Mouse (Mus musculus) gastrocnemius, postnatal 10 days (tissue): Measurements from ENCODE around the gene Thsd4. TPM values are rescaled to one million over a fixed set of nuclear protein-coding genes. Genes with fewer than 3 reads are reported as not detected.

Source experiments
- DNase-seq: peaks from one replicate; pipeline ENCODE4 v3.0.0; 2021; ENCODE audit warnings: mixed read lengths
- total RNA-seq, 2 experiments: library from RNA; stranded (reverse); gene quantifications; 2 replicates each; pipeline ENCODE4 v1.2.3; 2021

The Thsd4 gene
- total RNA-seq, 2 experiments from 2014 or later: 5.9 to 9.1 TPM

GRCm38 (mm10) chr9:60380550-60380949 is 141.3 kb downstream of the Thsd4 start:
- no peak for DNase-seq

- DNase-seq: no peak
Measured at GRCm38 (mm10) chr9:60378235-60378634, 143.6 kb downstream of the Thsd4 start.

- no peak for DNase-seq
Measured at GRCm38 (mm10) chr9:60373161-60373737, 148.6 kb downstream of the Thsd4 start.

- DNase-seq: no peak
Measured at GRCm38 (mm10) chr9:60368516-60368915, 153.3 kb downstream of the Thsd4 start.

- DNase-seq: no peak
Measured at GRCm38 (mm10) chr9:60367617-60368305, 154.1 kb downstream of the Thsd4 start.

GRCm38 (mm10) chr9:60364166-60364781 is 157.6 kb downstream of the Thsd4 start:
- no peak for DNase-seq

- DNase-seq: no peak
Measured at GRCm38 (mm10) chr9:60352351-60352750, 169.5 kb downstream of the Thsd4 start.

- no peak for DNase-seq
Measured at GRCm38 (mm10) chr9:60351153-60351552, 170.7 kb downstream of the Thsd4 start.

GRCm38 (mm10) chr9:60336147-60336546 is 185.7 kb downstream of the Thsd4 start:
- DNase-seq: no peak

GRCm38 (mm10) chr9:60335455-60335854 is 186.4 kb downstream of the Thsd4 start:
- DNase-seq: no peak

GRCm38 (mm10) chr9:60329911-60330310 is 191.9 kb downstream of the Thsd4 start:
- DNase-seq: no peak

GRCm38 (mm10) chr9:60324716-60325115 is 197.1 kb downstream of the Thsd4 start:
- no peak for DNase-seq

- DNase-seq: no peak
Measured at GRCm38 (mm10) chr9:60323435-60323834, 198.4 kb downstream of the Thsd4 start.

GRCm38 (mm10) chr9:60317291-60317690 is 204.6 kb downstream of the Thsd4 start:
- no peak for DNase-seq

GRCm38 (mm10) chr9:60316510-60316909 is 205.3 kb downstream of the Thsd4 start:
- DNase-seq: peak; percentile 40

GRCm38 (mm10) chr9:60315533-60315932 is 206.3 kb downstream of the Thsd4 start:
- no peak for DNase-seq

- DNase-seq: peak; percentile 25
Measured at GRCm38 (mm10) chr9:60313661-60314060, 208.2 kb downstream of the Thsd4 start.

GRCm38 (mm10) chr9:60312670-60313069 is 209.2 kb downstream of the Thsd4 start:
- no peak for DNase-seq

- peak; percentile 21 for DNase-seq
Measured at GRCm38 (mm10) chr9:60311594-60312128, 210.2 kb downstream of the Thsd4 start.

GRCm38 (mm10) chr9:60310741-60311317 is 211.0 kb downstream of the Thsd4 start:
- no peak for DNase-seq

GRCm38 (mm10) chr9:60309786-60310711 is 211.8 kb downstream of the Thsd4 start:
- peak; percentile 75 for DNase-seq

GRCm38 (mm10) chr9:60308182-60308581 is 213.7 kb downstream of the Thsd4 start:
- DNase-seq: no peak
